Mouse (Mus musculus) forebrain, embryonic 14.5 days (tissue): Measurements from ENCODE around the gene Cth. TPM values are rescaled to one million over a fixed set of nuclear protein-coding genes. Genes with fewer than 3 reads are reported as not detected.

Experiments used
- polyA plus RNA-seq: library from polyadenylated mRNA; unstranded; fragments of >200 nt; fragmentation: Nextera tagmentation; extraction: Ambion mirVana; gene quantifications from 2 replicates; pipeline ENCODE4 v1.2.1, GENCODE M21; 2014

The Cth gene
- polyA plus RNA-seq, 1 experiment from 2014 or later, result 5.2 TPM

Other genes with a start within 250 kb of the Cth start
- 16.7 and 22.3 TPM in 2 replicates for gene Ankrd13c, start 22.2 kb upstream of the Cth start, polyA plus RNA-seq
- gene Srsf11, start 111.6 kb upstream of the Cth start, polyA plus RNA-seq, result 232 and 242 TPM in 2 replicates
- gene Lrrc40, start 111.6 kb upstream of the Cth start, polyA plus RNA-seq, result 65.8 TPM in 2 replicates